Mouse (Mus musculus) hindbrain, embryonic 15.5 days (tissue): ENCODE measurements around the gene Il10ra. TPM values are rescaled to one million over a fixed set of nuclear protein-coding genes. Genes with fewer than 3 reads are reported as not detected.

Source experiments
- ATAC-seq: fragments of 200-750 bp; cut with Nextera tagmentation; 2 replicates; pipeline ENCODE4 v1.8.0; 2017; ENCODE audit warnings: low read depth, moderate number of reproducible peaks, moderate TSS enrichment; ENCODE audit not compliant: low FRiP score
- H3K27ac ChIP-seq: fragments of 300-500 bp; sonication (generic); replicated peaks from 2 replicates; pipeline ENCODE4 v1.5.1; 2015; ENCODE audit warnings: mild to moderate bottlenecking, inconsistent platforms
- H3K27me3 ChIP-seq: fragments of 300-500 bp; sonication (generic); 2 replicates; pipeline ENCODE4 v1.6.1; 2015; ENCODE audit warnings: control low read depth, inconsistent platforms
- H3K36me3 ChIP-seq: fragments of 300-500 bp; sonication (generic); 2 replicates; pipeline ENCODE4 v1.6.1; 2015; ENCODE audit warnings: control low read depth, inconsistent platforms
- H3K4me1 ChIP-seq: fragments of 300-500 bp; sonication (generic); replicated peaks from 2 replicates; pipeline ENCODE4 v1.6.1; 2015; ENCODE audit warnings: control low read depth, inconsistent platforms
- H3K4me2 ChIP-seq: fragments of 300-500 bp; sonication (generic); 2 replicates; pipeline ENCODE4 v1.6.1; 2015; ENCODE audit warnings: moderate library complexity, mild to moderate bottlenecking, inconsistent platforms
- H3K4me3 ChIP-seq: fragments of 300-500 bp; sonication (generic); 2 replicates; pipeline ENCODE4 v1.5.1; 2015; ENCODE audit warnings: mild to moderate bottlenecking, inconsistent platforms
- H3K9ac ChIP-seq: fragments of 300-500 bp; sonication (generic); 2 replicates; pipeline ENCODE4 v1.6.1; 2015; ENCODE audit warnings: inconsistent platforms
- H3K9me3 ChIP-seq: fragments of 300-500 bp; sonication (generic); 2 replicates; pipeline ENCODE4 v1.6.1; 2016; ENCODE audit warnings: control low read depth, inconsistent platforms
- WGBS: fragments of 180-500 bp; shearing (Covaris S2); methylation state at CpG from one replicate; pipeline ENCODE4 v1.1.7; 2015; 5-methylcytosine and 5-hydroxymethylcytosine counted together
- microRNA-seq: library from miRNA; unstranded; fragments of <30 nt; microRNA quantifications from one replicate; pipeline ENCODE4, GENCODE M21; 2016
- polyA plus RNA-seq: library from polyadenylated mRNA; unstranded; fragments of >200 nt; fragmentation: Nextera tagmentation; extraction: Ambion mirVana; gene quantifications from 2 replicates; pipeline ENCODE4 v1.2.1, GENCODE M21; 2015

Il10ra gene
- polyA plus RNA-seq, 1 experiment from 2014 or later, result 0.62 TPM

DNA sequence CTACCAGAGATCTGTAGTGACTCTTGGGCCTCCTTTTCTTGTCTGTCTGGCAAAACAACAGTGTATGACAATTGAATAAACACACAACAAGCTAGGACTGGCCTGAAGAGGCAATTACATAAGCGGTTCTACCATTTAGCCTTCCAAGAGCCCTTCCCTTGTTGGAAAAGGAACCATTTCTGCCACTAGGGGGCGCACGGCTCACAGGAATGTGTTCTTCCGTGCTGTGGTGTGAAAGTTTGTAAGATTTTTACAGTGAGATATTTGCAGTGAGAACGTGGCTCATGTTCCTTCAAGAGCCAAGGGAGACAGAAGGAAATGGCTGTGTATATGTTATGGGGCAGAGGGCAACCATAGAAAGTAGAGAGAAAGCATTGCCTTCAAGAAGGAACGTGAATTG, 47.4 kb downstream of the Il10ra start:
- Histone ChIP-seq H3K36me3 (no peaks in the 10 kb centered on the region), H3K4me2 (no peak overlapping the region), H3K4me1 (no peaks in the 10 kb centered on the region), H3K27ac (no peak overlapping the region), H3K4me3 (no peak overlapping the region), H3K9me3 (no peaks in the 10 kb centered on the region), H3K27me3 (no peaks in the 10 kb centered on the region), H3K9ac (no peak overlapping the region)
- peak; percentile 34; the same call in 1 of the 2 replicates for ATAC-seq
- 13% methylated on average over 6 of the region's 6 CpGs for WGBS

GRCm38 (mm10) chr9:45219644-45220043, 49.3 kb downstream of the Il10ra start:
- H3K4me1 ChIP-seq, result no peaks in the 10 kb centered on the region
- 87% methylated on average over 3 of the region's 3 CpGs for WGBS
- no peak overlapping the region for H3K4me3 ChIP-seq
- ATAC-seq, result no peak
- H3K9me3 ChIP-seq, result no peaks in the 10 kb centered on the region
- no peak overlapping the region for H3K4me2 ChIP-seq
- no peaks in the 10 kb centered on the region for H3K27me3 ChIP-seq
- no peak overlapping the region for H3K27ac ChIP-seq
- H3K36me3 ChIP-seq, result no peaks in the 10 kb centered on the region
- no peak overlapping the region for H3K9ac ChIP-seq

GRCm38 (mm10) chr9:45215526-45216179, 53.3 kb downstream of the Il10ra start:
- Histone ChIP-seq H3K9ac (no peak overlapping the region), H3K9me3 (no peaks in the 10 kb centered on the region), H3K27me3 (no peaks in the 10 kb centered on the region), H3K27ac (no peak overlapping the region), H3K4me3 (no peak overlapping the region), H3K4me2 (no peak overlapping the region), H3K36me3 (no peaks in the 10 kb centered on the region), H3K4me1 (no peaks in the 10 kb centered on the region)
- ATAC-seq, result no peak
- 73% methylated on average over 11 of the region's 11 CpGs for WGBS

DNA sequence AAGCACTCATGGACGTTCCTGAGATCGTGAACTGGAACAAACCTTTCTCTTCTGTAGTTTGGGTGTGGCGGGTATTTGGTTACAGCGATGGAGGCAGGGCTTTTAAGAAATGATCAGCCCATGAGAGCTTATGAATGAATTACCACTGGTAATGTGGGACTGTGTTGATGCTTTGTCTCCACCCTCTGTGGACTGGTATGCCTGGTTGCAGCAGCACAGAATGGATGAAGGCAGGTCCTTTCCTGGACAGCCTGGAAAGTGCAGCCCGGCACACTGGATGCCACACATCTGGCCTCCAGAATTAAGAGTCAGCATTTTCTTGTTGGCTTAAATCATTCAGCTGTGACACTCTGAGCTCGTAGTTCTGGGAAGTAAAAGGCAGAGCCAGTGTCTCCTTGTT, 56.9 kb downstream of the Il10ra start:
- H3K4me2 ChIP-seq, result no peak overlapping the region
- no peak overlapping the region for H3K4me3 ChIP-seq
- H3K36me3 ChIP-seq, result no peaks in the 10 kb centered on the region
- 74% methylated on average over 6 of the region's 6 CpGs for WGBS
- no peak for ATAC-seq
- no peak overlapping the region for H3K27ac ChIP-seq
- H3K9ac ChIP-seq, result no peak overlapping the region
- no peaks in the 10 kb centered on the region for H3K4me1 ChIP-seq
- no peaks in the 10 kb centered on the region for H3K27me3 ChIP-seq
- no peaks in the 10 kb centered on the region for H3K9me3 ChIP-seq

GRCm38 (mm10) chr9:45207015-45207743, 61.8 kb downstream of the Il10ra start:
- no peaks in the 10 kb centered on the region for H3K27me3 ChIP-seq
- no peak overlapping the region for H3K27ac ChIP-seq
- H3K4me3 ChIP-seq, result no peak overlapping the region
- H3K4me1 ChIP-seq, result no peaks in the 10 kb centered on the region
- WGBS, result 83% methylated on average over 7 of the region's 7 CpGs
- H3K9ac ChIP-seq, result no peak overlapping the region
- H3K36me3 ChIP-seq, result no peaks in the 10 kb centered on the region
- no peak overlapping the region for H3K4me2 ChIP-seq
- no peak for ATAC-seq
- no peaks in the 10 kb centered on the region for H3K9me3 ChIP-seq

GRCm38 (mm10) chr9:45206121-45206520, 62.8 kb downstream of the Il10ra start:
- Histone ChIP-seq H3K27ac (no peak overlapping the region), H3K4me2 (no peak overlapping the region), H3K9ac (no peak overlapping the region), H3K36me3 (no peaks in the 10 kb centered on the region), H3K27me3 (no peaks in the 10 kb centered on the region), H3K4me3 (no peak overlapping the region), H3K9me3 (no peaks in the 10 kb centered on the region), H3K4me1 (no peaks in the 10 kb centered on the region)
- no peak for ATAC-seq
- 74% methylated on average over 4 of the region's 4 CpGs for WGBS

GRCm38 (mm10) chr9:45205143-45205542, 63.8 kb downstream of the Il10ra start:
- ATAC-seq, result no peak
- H3K27ac ChIP-seq, result no peak overlapping the region
- WGBS, result 82% methylated on average over 5 of the region's 5 CpGs

More at GRCm38 (mm10) chr9:45205143-45205542, 63.8 kb downstream of the Il10ra start:
- H3K4me1 ChIP-seq, result no peaks in the 10 kb centered on the region
- no peak overlapping the region for H3K9ac ChIP-seq
- H3K9me3 ChIP-seq, result no peaks in the 10 kb centered on the region
- H3K4me2 ChIP-seq, result no peak overlapping the region
- H3K4me3 ChIP-seq, result no peak overlapping the region
- no peaks in the 10 kb centered on the region for H3K27me3 ChIP-seq
- no peaks in the 10 kb centered on the region for H3K36me3 ChIP-seq

Small RNA genes lying within 50 kb of the gene (microRNA-seq; reads per million reads assigned to microRNA genes)
- gene Mir7086, result not detected

Other genes with a start within 250 kb of the Il10ra start
- gene Mpzl2, start 229.3 kb downstream of the Il10ra start, polyA plus RNA-seq, result 2.6 and 3.3 TPM in 2 replicates
- gene Mpzl3, start 214.0 kb downstream of the Il10ra start, polyA plus RNA-seq, result 1.3 TPM in 2 replicates
- 0.31 and 0.34 TPM in 2 replicates for gene Jaml, start 190.0 kb downstream of the Il10ra start, polyA plus RNA-seq
- 10.3 TPM in 2 replicates for gene Scn2b, start 151.4 kb downstream of the Il10ra start, polyA plus RNA-seq
- 0.31 and 0.55 TPM in 2 replicates for gene Scn4b, start 130.8 kb downstream of the Il10ra start, polyA plus RNA-seq
- not detected in 2 replicates for gene BC049352, start 87.1 kb downstream of the Il10ra start, polyA plus RNA-seq
- gene Tmprss4, start 65.1 kb downstream of the Il10ra start, polyA plus RNA-seq, result 0.14 TPM in 1 of 2 replicates, not detected in the other
- not detected in 2 replicates for gene Tmprss13, start 50.0 kb upstream of the Il10ra start, polyA plus RNA-seq
- gene Fxyd6, start 101.0 kb upstream of the Il10ra start, polyA plus RNA-seq, result 577 and 611 TPM in 2 replicates
- 12.5 and 13.1 TPM in 2 replicates for gene Fxyd2, start 130.5 kb upstream of the Il10ra start, polyA plus RNA-seq
- 12.2 and 13.8 TPM in 2 replicates for gene Dscaml1, start 157.5 kb upstream of the Il10ra start, polyA plus RNA-seq